Mouse (Mus musculus): ENCODE results near the gene Usp8. TPM values are rescaled to one million over a fixed set of nuclear protein-coding genes. Genes with fewer than 3 reads are reported as not detected.

Gene Usp8
- polyA plus RNA-seq, 1 experiment = 19.3 TPM

GRCm38 (mm10) chr2:126778806-126779205 is 71.7 kb downstream of the Usp8 start:
- no peak for TF ChIP-seq GATA1 (IDR thresholded peaks at IDR 0.05; ENCODE audit: low read length)

DNA sequence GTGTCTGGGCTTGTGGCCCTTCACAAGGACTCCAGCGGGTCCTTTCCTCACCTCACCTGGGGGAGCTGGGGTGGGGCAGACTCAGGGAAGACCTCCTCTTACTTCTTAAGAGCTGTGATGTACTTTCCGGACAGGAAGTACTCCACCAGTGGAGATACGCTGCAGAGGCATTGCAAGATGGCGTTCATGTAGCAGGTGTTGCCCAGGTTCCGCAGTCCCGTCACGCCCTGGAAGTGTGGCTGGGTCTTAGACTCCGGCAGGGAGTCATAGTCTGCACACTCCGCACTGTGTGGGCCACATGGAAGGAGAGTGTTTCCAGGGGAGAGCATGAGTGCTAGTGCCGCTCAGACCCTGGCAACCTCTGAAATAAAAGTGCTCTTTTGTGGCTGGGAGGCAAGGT is 73.2 kb downstream of the Usp8 start:
- no peak for TF ChIP-seq GATA1 (IDR thresholded peaks at IDR 0.05; ENCODE audit: low read length)

DNA sequence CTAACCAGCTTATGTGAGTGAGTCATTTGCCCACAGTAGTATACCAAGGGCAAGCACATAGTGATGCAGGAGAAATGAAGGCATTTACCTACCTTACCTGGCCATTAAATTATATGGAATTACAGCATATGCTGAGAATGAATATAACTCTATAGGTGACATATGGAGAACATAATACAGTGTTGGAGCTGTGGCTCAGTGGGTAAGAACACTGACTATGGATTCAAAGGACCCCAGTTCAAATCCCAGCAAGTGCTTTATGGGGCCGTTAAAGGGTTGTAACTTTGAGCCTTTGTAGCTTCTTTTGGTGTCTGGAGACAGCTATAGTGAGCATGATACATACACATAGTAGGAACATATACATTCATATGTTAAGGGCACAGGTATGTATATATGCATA is 74.3 kb downstream of the Usp8 start:
- TF ChIP-seq GATA1 (IDR thresholded peaks at IDR 0.05; ENCODE audit: low read length) = no peak

DNA sequence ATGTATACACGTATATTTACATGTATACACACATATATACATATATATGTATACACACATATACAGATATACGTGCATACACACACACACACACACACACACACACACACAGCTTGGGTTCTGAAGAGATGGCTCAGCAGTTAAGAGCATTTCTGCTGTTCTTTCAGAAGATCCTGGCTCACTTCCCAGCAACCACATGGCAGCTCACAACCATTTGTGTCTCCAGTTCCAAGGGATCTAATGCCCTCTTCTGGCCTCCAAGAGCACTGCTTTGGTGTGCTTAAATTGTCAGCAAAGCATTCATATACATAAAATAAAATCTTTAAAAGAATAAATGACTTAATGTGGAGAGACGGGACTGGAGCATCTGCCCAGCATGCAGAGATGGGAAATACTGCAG is 75.3 kb downstream of the Usp8 start:
- no peak for TF ChIP-seq GATA1 (IDR thresholded peaks at IDR 0.05; ENCODE audit: low read length)

DNA sequence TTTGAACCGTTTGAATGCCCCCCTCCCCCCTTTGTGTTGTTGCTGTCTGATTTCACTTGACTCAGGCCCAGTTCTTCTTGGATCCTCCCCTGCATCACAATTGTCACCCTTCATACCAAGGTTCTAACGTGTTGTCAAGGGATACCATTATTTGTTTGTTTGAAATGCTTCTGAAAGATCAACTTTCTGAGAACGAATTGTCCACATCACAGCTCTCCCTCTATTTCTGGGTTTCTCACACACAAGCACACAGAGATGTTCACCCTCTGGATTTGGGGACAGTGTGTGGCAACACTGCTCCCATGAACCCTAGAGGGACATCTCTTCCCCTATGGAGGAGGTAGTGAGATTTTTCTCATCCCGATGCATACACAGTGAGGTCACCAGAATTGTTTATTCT is 76.2 kb downstream of the Usp8 start, which contains the start of gene Usp50:
Usp50 (minus strand) TSS at position 101 of the 400 bp plus-strand sequence.
- TF ChIP-seq GATA1 (IDR thresholded peaks at IDR 0.05; ENCODE audit: low read length) = no peak

GRCm38 (mm10) chr2:126787721-126788342 is 80.7 kb downstream of the Usp8 start:
- TF ChIP-seq GATA1 (IDR thresholded peaks at IDR 0.05; ENCODE audit: low read length) = no peak

DNA sequence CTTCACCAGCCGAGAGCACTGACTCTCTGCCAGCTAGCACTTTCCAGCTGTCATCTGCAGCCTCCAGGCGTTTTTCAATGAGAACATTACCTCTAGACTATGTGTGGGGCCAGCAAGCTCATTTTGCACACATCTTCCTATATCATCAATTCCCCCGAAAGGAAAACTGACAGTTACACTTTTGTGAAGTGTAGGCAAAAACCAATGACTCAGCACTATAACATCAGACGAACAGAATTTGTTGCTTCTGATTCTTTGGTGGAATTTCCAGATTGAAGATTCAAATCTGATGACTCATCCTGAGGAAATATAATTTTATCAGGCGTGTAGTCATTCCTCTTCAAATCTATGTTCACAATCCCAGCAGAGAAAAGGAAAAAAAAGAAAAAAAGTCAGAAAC is 85.5 kb downstream of the Usp8 start:
- TF ChIP-seq GATA1 (IDR thresholded peaks at IDR 0.05; ENCODE audit: low read length) = no peak

DNA sequence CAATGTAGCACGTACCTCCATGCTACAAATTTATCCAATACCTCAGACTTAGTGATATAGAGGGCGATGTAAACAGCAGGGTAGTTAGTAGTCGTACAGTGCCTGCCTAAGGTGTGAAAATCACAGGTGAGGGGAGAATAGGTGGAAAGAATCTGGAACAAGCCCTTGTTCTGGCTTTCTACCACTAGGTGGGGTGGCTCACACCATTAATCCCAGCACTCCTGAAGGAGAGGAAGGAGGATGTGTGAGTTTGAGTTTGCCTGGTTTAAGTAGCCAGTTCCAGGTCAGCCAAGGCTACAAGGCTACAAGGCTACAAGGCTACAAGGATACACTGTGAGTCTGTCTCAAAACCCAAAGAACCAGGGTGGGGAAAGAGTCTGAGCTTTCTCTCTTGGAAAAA is 88.6 kb downstream of the Usp8 start:
- TF ChIP-seq GATA1 (IDR thresholded peaks at IDR 0.05; ENCODE audit: low read length) = no peak

- TF ChIP-seq GATA1 (IDR thresholded peaks at IDR 0.05; ENCODE audit: low read length) = no peak
Observed at GRCm38 (mm10) chr2:126798455-126798854, 91.3 kb downstream of the Usp8 start.

- TF ChIP-seq GATA1 (IDR thresholded peaks at IDR 0.05; ENCODE audit: low read length) = no peak
Observed at GRCm38 (mm10) chr2:126801980-126802379, 94.9 kb downstream of the Usp8 start.

Other genes starting within 250 kb of the Usp8 start
- not detected in 2 replicates for gene Atp8b4, start 206.7 kb upstream of the Usp8 start, polyA plus RNA-seq (2012)
- gene Slc27a2, start 154.9 kb upstream of the Usp8 start, polyA plus RNA-seq (2012) = not detected in 2 replicates
- gene Hdc, start 88.0 kb upstream of the Usp8 start, polyA plus RNA-seq (2012) = 3.1 and 3.6 TPM in 2 replicates
- gene Gabpb1, start 31.0 kb upstream of the Usp8 start, polyA plus RNA-seq (2012) = 5.5 and 6.9 TPM in 2 replicates
- gene Usp50, start 76.1 kb downstream of the Usp8 start, polyA plus RNA-seq (2012) = 0.22 and 0.23 TPM in 2 replicates
- gene Trpm7, start 168.9 kb downstream of the Usp8 start, polyA plus RNA-seq (2012) = 10.0 and 15.3 TPM in 2 replicates
- 3.3 and 5.0 TPM in 2 replicates for gene Sppl2a, start 225.9 kb downstream of the Usp8 start, polyA plus RNA-seq (2012)